Mouse (Mus musculus) testis, postnatal 14 days (tissue): ENCODE measurements around the gene Itpa.

Experiments
- DNase-seq: peaks from one replicate; pipeline ENCODE4 v3.0.0; 2021; ENCODE audit warnings: low spot score

Gene Itpa

GRCm38 (mm10) chr2:130728906-130729585 lies 61.6 kb downstream of the Itpa start:
- no peak for DNase-seq

- no peak for DNase-seq
Measured at GRCm38 (mm10) chr2:130730746-130731145, 63.3 kb downstream of the Itpa start.
